Mouse (Mus musculus): ENCODE measurements around the gene Tcf7. TPM values are rescaled to one million over a fixed set of nuclear protein-coding genes. Genes with fewer than 3 reads are reported as not detected.
A peak's percentile ranks its signal among the peaks of the same experiment; 100 is the strongest.

The Tcf7 gene
- polyA plus RNA-seq, 1 experiment from 2014 or later = 8.1 TPM

GRCm38 (mm10) chr11:52280566-52281455 is 2.0 kb downstream of the Tcf7 start:
- peaks cover 23% of the 10 kb centered on the region; the same call in 1 of the 2 replicates for H3K36me3 ChIP-seq (replicated peaks)
- H3K4me1 ChIP-seq = peaks cover 44% of the 10 kb centered on the region
- no peak for DNase-seq (ENCODE audit: extremely low spot score, low spot score)
- no peak overlapping the region for H3K4me3 ChIP-seq
- no peaks in the 10 kb centered on the region for H3K9me3 ChIP-seq
- no peak overlapping the region for H3K27ac ChIP-seq
- WGBS = 90% methylated on average over 11 of the region's 11 CpGs
- peaks cover 53% of the 10 kb centered on the region for H3K27me3 ChIP-seq (ENCODE audit: poor library complexity, severe bottlenecking)

GRCm38 (mm10) chr11:52279611-52280145 is 3.1 kb downstream of the Tcf7 start:
- Histone ChIP-seq H3K4me3 (no peak overlapping the region), H3K27me3 (ENCODE audit: poor library complexity, severe bottlenecking) (peaks cover 41% of the 10 kb centered on the region), H3K36me3 (replicated peaks) (peaks cover 31% of the 10 kb centered on the region), H3K9me3 (no peaks in the 10 kb centered on the region), H3K4me1 (peaks cover 33% of the 10 kb centered on the region), H3K27ac (no peak overlapping the region)
- 96% methylated on average over 8 of the region's 8 CpGs for WGBS
- DNase-seq (ENCODE audit: extremely low spot score, low spot score) = no peak

GRCm38 (mm10) chr11:52278991-52279390 is 3.8 kb downstream of the Tcf7 start:
- peaks cover 26% of the 10 kb centered on the region for H3K4me1 ChIP-seq
- H3K36me3 ChIP-seq (replicated peaks) = peaks cover 38% of the 10 kb centered on the region
- H3K4me3 ChIP-seq = no peak overlapping the region
- no peaks in the 10 kb centered on the region for H3K9me3 ChIP-seq
- peaks cover 35% of the 10 kb centered on the region for H3K27me3 ChIP-seq (ENCODE audit: poor library complexity, severe bottlenecking)
- no peak overlapping the region for H3K27ac ChIP-seq
- WGBS = 94% methylated on average over 6 of the region's 6 CpGs
- DNase-seq (ENCODE audit: extremely low spot score, low spot score) = no peak

GRCm38 (mm10) chr11:52278164-52278563 is 4.7 kb downstream of the Tcf7 start:
- Histone ChIP-seq H3K27ac (no peak overlapping the region), H3K9me3 (no peaks in the 10 kb centered on the region), H3K4me1 (peaks cover 20% of the 10 kb centered on the region), H3K36me3 (replicated peaks) (peaks cover 38% of the 10 kb centered on the region), H3K4me3 (no peak overlapping the region), H3K27me3 (ENCODE audit: poor library complexity, severe bottlenecking) (peaks cover 26% of the 10 kb centered on the region)
- 91% methylated on average over 3 of the region's 3 CpGs for WGBS
- DNase-seq (ENCODE audit: extremely low spot score, low spot score) = no peak

- Histone ChIP-seq H3K4me3 (no peak overlapping the region), H3K27ac (no peak overlapping the region), H3K9me3 (no peaks in the 10 kb centered on the region), H3K4me1 (peaks cover 20% of the 10 kb centered on the region), H3K36me3 (replicated peaks) (peaks cover 38% of the 10 kb centered on the region), H3K27me3 (ENCODE audit: poor library complexity, severe bottlenecking) (peaks cover 25% of the 10 kb centered on the region)
- DNase-seq (ENCODE audit: extremely low spot score, low spot score) = no peak
- WGBS = 91% methylated on average over 6 of the region's 6 CpGs
Measured at GRCm38 (mm10) chr11:52277433-52278150, 5.2 kb downstream of the Tcf7 start.

- no peak for DNase-seq (ENCODE audit: extremely low spot score, low spot score)
- Histone ChIP-seq H3K27ac (no peak overlapping the region), H3K27me3 (ENCODE audit: poor library complexity, severe bottlenecking) (peaks cover 18% of the 10 kb centered on the region), H3K4me1 (peaks cover 20% of the 10 kb centered on the region), H3K36me3 (replicated peaks) (peaks cover 38% of the 10 kb centered on the region), H3K4me3 (no peak overlapping the region), H3K9me3 (no peaks in the 10 kb centered on the region)
- 91% methylated on average over 8 of the region's 8 CpGs for WGBS
Measured at GRCm38 (mm10) chr11:52276961-52277391, 5.8 kb downstream of the Tcf7 start.

GRCm38 (mm10) chr11:52275774-52276555 is 6.8 kb downstream of the Tcf7 start:
- Histone ChIP-seq H3K27me3 (ENCODE audit: poor library complexity, severe bottlenecking) (peaks cover 8% of the 10 kb centered on the region), H3K4me1 (peaks cover 17% of the 10 kb centered on the region), H3K27ac (no peak overlapping the region), H3K9me3 (no peaks in the 10 kb centered on the region), H3K36me3 (replicated peaks) (peaks cover 38% of the 10 kb centered on the region), H3K4me3 (no peak overlapping the region)
- 84% methylated on average over 9 of the region's 9 CpGs for WGBS
- DNase-seq (ENCODE audit: extremely low spot score, low spot score) = no peak

- DNase-seq (ENCODE audit: extremely low spot score, low spot score) = no peak
- Histone ChIP-seq H3K9me3 (no peaks in the 10 kb centered on the region), H3K36me3 (replicated peaks) (peaks cover 38% of the 10 kb centered on the region), H3K4me1 (peaks cover 17% of the 10 kb centered on the region), H3K4me3 (no peak overlapping the region), H3K27me3 (ENCODE audit: poor library complexity, severe bottlenecking) (peaks cover 2% of the 10 kb centered on the region), H3K27ac (no peak overlapping the region)
- 88% methylated on average over 8 of the region's 8 CpGs for WGBS
Measured at GRCm38 (mm10) chr11:52275366-52275765, 7.4 kb downstream of the Tcf7 start.

GRCm38 (mm10) chr11:52274456-52275112 is 8.2 kb downstream of the Tcf7 start:
- no peaks in the 10 kb centered on the region for H3K9me3 ChIP-seq
- 0 out of 2 replicates have a peak overlapping the region, but pooled peaks have one; percentile 56 for H3K27ac ChIP-seq
- H3K4me1 ChIP-seq = peaks cover 17% of the 10 kb centered on the region
- no peaks in the 10 kb centered on the region for H3K27me3 ChIP-seq (ENCODE audit: poor library complexity, severe bottlenecking)
- 92% methylated on average over 20 of the region's 20 CpGs for WGBS
- DNase-seq (ENCODE audit: extremely low spot score, low spot score) = no peak
- no peak overlapping the region for H3K4me3 ChIP-seq
- peaks cover 36% of the 10 kb centered on the region for H3K36me3 ChIP-seq (replicated peaks)

- Histone ChIP-seq H3K27me3 (ENCODE audit: poor library complexity, severe bottlenecking) (no peaks in the 10 kb centered on the region), H3K36me3 (replicated peaks) (peaks cover 30% of the 10 kb centered on the region), H3K4me3 (no peak overlapping the region), H3K9me3 (no peaks in the 10 kb centered on the region), H3K4me1 (peaks cover 18% of the 10 kb centered on the region), H3K27ac (no peak overlapping the region)
- DNase-seq (ENCODE audit: extremely low spot score, low spot score) = no peak
- 75% methylated on average over 4 of the region's 4 CpGs for WGBS
Measured at GRCm38 (mm10) chr11:52273942-52274330, 8.9 kb downstream of the Tcf7 start.

- Histone ChIP-seq H3K27ac (no peak overlapping the region), H3K4me1 (peaks cover 24% of the 10 kb centered on the region), H3K9me3 (no peaks in the 10 kb centered on the region), H3K4me3 (no peak overlapping the region), H3K27me3 (ENCODE audit: poor library complexity, severe bottlenecking) (no peaks in the 10 kb centered on the region), H3K36me3 (replicated peaks) (peaks cover 29% of the 10 kb centered on the region)
- WGBS = 86% methylated on average over 11 of the region's 11 CpGs
- no peak for DNase-seq (ENCODE audit: extremely low spot score, low spot score)
Measured at GRCm38 (mm10) chr11:52273183-52273941, 9.5 kb downstream of the Tcf7 start.

All from forebrain, embryonic 10.5 days (tissue).